Mouse (Mus musculus) olfactory bulb, adult 2 months (tissue): ENCODE measurements around the gene Rpain.

Experiments
- CTCF ChIP-seq: fragments of 200-500 bp; IDR thresholded peaks from 2 replicates; pipeline ENCODE4 v1.5.1; 2012; ENCODE audit warnings: low read depth, mild to moderate bottlenecking, low read length, moderate library complexity; ENCODE audit not compliant: insufficient read depth
- POLR2A ChIP-seq: fragments of 200-500 bp; IDR thresholded peaks from 2 replicates; pipeline ENCODE4 v1.6.1; 2012; ENCODE audit warnings: mild to moderate bottlenecking, low read depth, low read length, moderate library complexity; ENCODE audit not compliant: insufficient read depth

DNA sequence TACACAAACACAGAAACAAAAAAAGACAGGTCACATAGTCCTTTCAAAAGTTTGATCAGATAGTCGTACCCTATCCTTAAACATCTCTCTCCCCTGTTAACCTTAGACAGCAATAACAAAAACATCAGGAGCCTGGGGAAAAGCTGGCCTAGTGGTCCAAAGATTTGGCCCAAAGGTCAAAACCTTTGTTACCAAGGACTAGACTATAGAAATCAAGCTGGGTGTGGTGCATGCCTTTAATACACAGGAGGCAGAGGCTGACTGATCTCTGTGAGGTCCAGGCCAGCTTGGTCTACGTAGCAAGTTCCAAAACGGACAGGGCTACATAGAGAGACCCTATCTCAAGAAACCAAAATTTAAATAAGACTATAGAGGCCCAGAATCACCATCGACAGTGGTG is 15.3 kb upstream of the Rpain start:
- TF ChIP-seq POLR2A (no peak), CTCF (no peak)
